Mouse (Mus musculus) cerebellum, adult (tissue): ENCODE data around the gene Dhdh.
"Not testable (repeated sequence)": the region's sequence is repeated elsewhere in the genome, so short reads cannot be mapped to it uniquely, and the experiment has no call there.

Source experiments
- ATAC-seq: cut with Nextera tagmentation; 2 replicates; pipeline ENCODE4 v1.9.2; 2017; ENCODE audit warnings: mild to moderate bottlenecking, moderate library complexity, mixed read lengths; ENCODE audit not compliant: insufficient number of reproducible peaks, low FRiP score, low TSS enrichment

The Dhdh gene

GRCm38 (mm10) chr7:45477003-45477402 lies 11.6 kb downstream of the Dhdh start:
- ATAC-seq: no peak; the same call in 1 of the 2 replicates

- ATAC-seq: no peak
Measured at GRCm38 (mm10) chr7:45476453-45476852, 12.2 kb downstream of the Dhdh start.

GRCm38 (mm10) chr7:45475291-45475969 lies 13.2 kb downstream of the Dhdh start:
- peak; percentile 56; the same call in 1 of the 2 replicates for ATAC-seq

GRCm38 (mm10) chr7:45470869-45471268 lies 17.7 kb downstream of the Dhdh start:
- ATAC-seq: no peak

- 0 out of 2 replicates have a peak, but pooled peaks have one; percentile 45 for ATAC-seq
Measured at GRCm38 (mm10) chr7:45467090-45467670, 21.4 kb downstream of the Dhdh start.

GRCm38 (mm10) chr7:45466283-45467089 lies 22.1 kb downstream of the Dhdh start, which contains the start of gene Bax:
Bax (minus strand) TSS chr7:45466898.
- peak; percentile 59; the same call in 1 of the 2 replicates for ATAC-seq

GRCm38 (mm10) chr7:45465549-45465948 lies 23.1 kb downstream of the Dhdh start:
- ATAC-seq: no peak

GRCm38 (mm10) chr7:45465112-45465511 lies 23.5 kb downstream of the Dhdh start:
- ATAC-seq: no peak

- ATAC-seq: no peak
Measured at GRCm38 (mm10) chr7:45463987-45464778, 24.4 kb downstream of the Dhdh start.

GRCm38 (mm10) chr7:45462868-45463267 lies 25.7 kb downstream of the Dhdh start:
- not testable (repeated sequence) for ATAC-seq

GRCm38 (mm10) chr7:45462325-45462724 lies 26.3 kb downstream of the Dhdh start:
- no peak for ATAC-seq

GRCm38 (mm10) chr7:45461781-45462180 lies 26.8 kb downstream of the Dhdh start:
- no peak for ATAC-seq

GRCm38 (mm10) chr7:45461326-45461725 lies 27.3 kb downstream of the Dhdh start:
- no peak for ATAC-seq

- no peak for ATAC-seq
Measured at GRCm38 (mm10) chr7:45460860-45461314, 27.7 kb downstream of the Dhdh start.

- no peak for ATAC-seq
Measured at GRCm38 (mm10) chr7:45460377-45460776, 28.2 kb downstream of the Dhdh start.

- ATAC-seq: peak; percentile 94
Measured at GRCm38 (mm10) chr7:45459564-45460140, 29.0 kb downstream of the Dhdh start, which contains the start of gene Ftl1. Ftl1 (minus strand) TSS chr7:45459884.

GRCm38 (mm10) chr7:45458748-45459563 lies 29.6 kb downstream of the Dhdh start:
- peak; percentile 59; the same call in 1 of the 2 replicates for ATAC-seq

GRCm38 (mm10) chr7:45457204-45458060 lies 31.2 kb downstream of the Dhdh start:
- ATAC-seq: no peak
